Mouse (Mus musculus): ENCODE results near the gene Gm7861. TPM values are rescaled to one million over a fixed set of nuclear protein-coding genes. Genes with fewer than 3 reads are reported as not detected.
"Not testable (repeated sequence)": the region's sequence is repeated elsewhere in the genome, so short reads cannot be mapped to it uniquely, and the experiment has no call there.

The Gm7861 gene
- not detected in 2 replicates for polyA plus RNA-seq (2015; fragmentation: Nextera tagmentation; extraction: Ambion mirVana)

- WGBS (ENCODE audit: insufficient replicate concordance), result no CpG with 5 or more reads among the region's 1 CpGs
- H3K4me3 ChIP-seq (ENCODE audit: low read depth, low read length); H3K4me2 ChIP-seq (ENCODE audit: low read depth, low read length); ATAC-seq (ENCODE audit: low read depth); H3K36me3 ChIP-seq (ENCODE audit: control insufficient read depth, insufficient read depth); H3K27ac ChIP-seq (ENCODE audit: low read length); H3K9me3 ChIP-seq (replicated peaks; ENCODE audit: control insufficient read depth, low read length); H3K4me1 ChIP-seq (ENCODE audit: control insufficient read depth, low read depth, low read length); H3K27me3 ChIP-seq (ENCODE audit: control insufficient read depth, insufficient read depth, low read depth, low read length); H3K9ac ChIP-seq (ENCODE audit: low read depth, low read length): not testable (repeated sequence)
Observed at GRCm38 (mm10) chr8:21594408-21594807, at the start of gene Gm7861. TSS of gene Gm7861 (minus strand) at chr8:21594508.

GRCm38 (mm10) chr8:21617883-21618282 lies 23.6 kb upstream of the Gm7861 start, which contains the start of gene Defa26:
TSS of gene Defa26 (plus strand) at chr8:21618183.
- not testable (repeated sequence) for H3K9ac ChIP-seq (ENCODE audit: low read depth, low read length); ATAC-seq (ENCODE audit: low read depth)
- WGBS (ENCODE audit: insufficient replicate concordance), result no CpG with 5 or more reads among the region's 1 CpGs

GRCm38 (mm10) chr8:21582706-21583105 lies 11.6 kb downstream of the Gm7861 start, which contains the start of gene Defa28:
TSS of gene Defa28 (plus strand) at chr8:21583006.
- H3K9me3 ChIP-seq (replicated peaks; ENCODE audit: control insufficient read depth, low read length); H3K4me2 ChIP-seq (ENCODE audit: low read depth, low read length); H3K4me3 ChIP-seq (ENCODE audit: low read depth, low read length); H3K27me3 ChIP-seq (ENCODE audit: control insufficient read depth, insufficient read depth, low read depth, low read length); H3K4me1 ChIP-seq (ENCODE audit: control insufficient read depth, low read depth, low read length); H3K9ac ChIP-seq (ENCODE audit: low read depth, low read length); H3K27ac ChIP-seq (ENCODE audit: low read length); H3K36me3 ChIP-seq (ENCODE audit: control insufficient read depth, insufficient read depth); ATAC-seq (ENCODE audit: low read depth): not testable (repeated sequence)
- WGBS (ENCODE audit: insufficient replicate concordance), result no CpG with 5 or more reads among the region's 1 CpGs

More at GRCm38 (mm10) chr8:21617883-21618282, 23.6 kb upstream of the Gm7861 start, which contains the start of gene Defa26:
- not testable (repeated sequence) for H3K36me3 ChIP-seq (ENCODE audit: control insufficient read depth, insufficient read depth); H3K9me3 ChIP-seq (replicated peaks; ENCODE audit: control insufficient read depth, low read length); H3K27me3 ChIP-seq (ENCODE audit: control insufficient read depth, insufficient read depth, low read depth, low read length); H3K27ac ChIP-seq (ENCODE audit: low read length); H3K4me3 ChIP-seq (ENCODE audit: low read depth, low read length); H3K4me2 ChIP-seq (ENCODE audit: low read depth, low read length); H3K4me1 ChIP-seq (ENCODE audit: control insufficient read depth, low read depth, low read length)

GRCm38 (mm10) chr8:21565086-21565485 lies 29.2 kb downstream of the Gm7861 start, which contains the start of gene Defa37:
TSS of gene Defa37 (plus strand) at chr8:21565386.
- H3K9ac ChIP-seq (ENCODE audit: low read depth, low read length); H3K9me3 ChIP-seq (replicated peaks; ENCODE audit: control insufficient read depth, low read length); ATAC-seq (ENCODE audit: low read depth); H3K27me3 ChIP-seq (ENCODE audit: control insufficient read depth, insufficient read depth, low read depth, low read length); H3K36me3 ChIP-seq (ENCODE audit: control insufficient read depth, insufficient read depth); H3K4me2 ChIP-seq (ENCODE audit: low read depth, low read length); H3K4me3 ChIP-seq (ENCODE audit: low read depth, low read length); H3K4me1 ChIP-seq (ENCODE audit: control insufficient read depth, low read depth, low read length); H3K27ac ChIP-seq (ENCODE audit: low read length): not testable (repeated sequence)
- no CpG with 5 or more reads among the region's 1 CpGs for WGBS (ENCODE audit: insufficient replicate concordance)

Other genes starting within 250 kb of the Gm7861 start
- gene Defa2, start 216.0 kb downstream of the Gm7861 start, polyA plus RNA-seq (2015; fragmentation: Nextera tagmentation; extraction: Ambion mirVana), result not detected in 2 replicates
- not detected in 2 replicates for gene Defa33, start 202.7 kb downstream of the Gm7861 start, polyA plus RNA-seq (2015; fragmentation: Nextera tagmentation; extraction: Ambion mirVana)
- not detected in 2 replicates for gene Defa36, start 167.1 kb downstream of the Gm7861 start, polyA plus RNA-seq (2015; fragmentation: Nextera tagmentation; extraction: Ambion mirVana)
- not detected in 2 replicates for gene Gm7849, start 137.9 kb downstream of the Gm7861 start, polyA plus RNA-seq (2015; fragmentation: Nextera tagmentation; extraction: Ambion mirVana)
- not detected in 2 replicates for gene Defa20, start 85.2 kb downstream of the Gm7861 start, polyA plus RNA-seq (2015; fragmentation: Nextera tagmentation; extraction: Ambion mirVana)
- gene Defa32, start 65.5 kb downstream of the Gm7861 start, polyA plus RNA-seq (2015; fragmentation: Nextera tagmentation; extraction: Ambion mirVana), result not detected in 2 replicates
- gene Defa37, start 29.1 kb downstream of the Gm7861 start, polyA plus RNA-seq (2015; fragmentation: Nextera tagmentation; extraction: Ambion mirVana), result not detected in 2 replicates
- not detected in 2 replicates for gene Defa28, start 11.5 kb downstream of the Gm7861 start, polyA plus RNA-seq (2015; fragmentation: Nextera tagmentation; extraction: Ambion mirVana)
- gene Defa26, start 23.7 kb upstream of the Gm7861 start, polyA plus RNA-seq (2015; fragmentation: Nextera tagmentation; extraction: Ambion mirVana), result not detected in 2 replicates
- gene Defa17, start 61.3 kb upstream of the Gm7861 start, polyA plus RNA-seq (2015; fragmentation: Nextera tagmentation; extraction: Ambion mirVana), result 0.34 TPM in 1 of 2 replicates, not detected in the other
- not detected in 2 replicates for gene Defa34, start 71.3 kb upstream of the Gm7861 start, polyA plus RNA-seq (2015; fragmentation: Nextera tagmentation; extraction: Ambion mirVana)
- gene AY761184, start 109.1 kb upstream of the Gm7861 start, polyA plus RNA-seq (2015; fragmentation: Nextera tagmentation; extraction: Ambion mirVana), result not detected in 2 replicates
- gene Defa24, start 140.0 kb upstream of the Gm7861 start, polyA plus RNA-seq (2015; fragmentation: Nextera tagmentation; extraction: Ambion mirVana), result 0.63 TPM in 1 of 2 replicates, not detected in the other
- not detected in 2 replicates for gene Defb50, start 229.0 kb upstream of the Gm7861 start, polyA plus RNA-seq (2015; fragmentation: Nextera tagmentation; extraction: Ambion mirVana)
- gene Defb2, start 245.4 kb upstream of the Gm7861 start, polyA plus RNA-seq (2015; fragmentation: Nextera tagmentation; extraction: Ambion mirVana), result not detected in 2 replicates

All from liver, embryonic 16.5 days (tissue).